Mouse (Mus musculus) ES-Bruce4 (cell line): ENCODE measurements around the gene Notch4.

Experiments used
- CTCF ChIP-seq: IDR thresholded peaks from one replicate; pipeline ENCODE4 v1.8.1; 2011; ENCODE audit warnings: low read depth, low read length
- EP300 ChIP-seq: IDR thresholded peaks from 2 replicates; pipeline ENCODE4 v1.6.1; 2011; ENCODE audit warnings: low read depth, low read length; ENCODE audit not compliant: insufficient read depth

GRCm38 (mm10) chr17:34546797-34547196 is 17.3 kb upstream of the Notch4 start:
- TF ChIP-seq CTCF (no peak), EP300 (no peak)
